Mouse (Mus musculus) kidney, adult 2 months (tissue): ENCODE results near the gene Tmem132c. TPM values are rescaled to one million over a fixed set of nuclear protein-coding genes. Genes with fewer than 3 reads are reported as not detected.

Source experiments
- DNase-seq: peaks from one replicate; pipeline ENCODE4 v3.0.0; 2021
- H3K27ac ChIP-seq: fragments of 200-500 bp; 2 replicates; pipeline ENCODE4 v1.5.1; 2012; ENCODE audit warnings: low read depth, low read length, control low read depth, inconsistent platforms; ENCODE audit not compliant: insufficient read depth
- H3K27me3 ChIP-seq: fragments of 200-500 bp; replicated peaks from 2 replicates; pipeline ENCODE4 v1.6.1; 2012; ENCODE audit warnings: mild to moderate bottlenecking, moderate library complexity, low read length, inconsistent platforms; ENCODE audit not compliant: control insufficient read depth, insufficient read depth
- H3K36me3 ChIP-seq: fragments of 200-500 bp; 2 replicates; pipeline ENCODE4 v1.6.1; 2012; ENCODE audit warnings: mild to moderate bottlenecking, moderate library complexity, low read length, inconsistent platforms; ENCODE audit not compliant: control insufficient read depth, insufficient read depth
- H3K4me1 ChIP-seq: fragments of 200-500 bp; 2 replicates; pipeline ENCODE4 v1.6.1; 2011; ENCODE audit warnings: low read length; ENCODE audit not compliant: control insufficient read depth, insufficient read depth
- H3K4me3 ChIP-seq: fragments of 200-500 bp; 2 replicates; pipeline ENCODE4 v1.5.1; 2011; ENCODE audit warnings: mild to moderate bottlenecking, low read depth, low read length, control low read depth; ENCODE audit not compliant: insufficient read depth
- CTCF ChIP-seq: fragments of 200-500 bp; conservative IDR thresholded peaks from 2 replicates; pipeline ENCODE4 v1.5.1; 2011; ENCODE audit warnings: low read depth, mild to moderate bottlenecking, control low read depth, low read length, moderate library complexity, mixed read lengths; ENCODE audit not compliant: insufficient read depth, insufficient read length
- POLR2A ChIP-seq: fragments of 200-500 bp; IDR thresholded peaks from one replicate; pipeline ENCODE4 v1.6.1; 2011; ENCODE audit warnings: low read depth, low read length, control low read depth
- WGBS: fragments of 180-500 bp; shearing (Covaris S2); methylation state at CpG from one replicate; pipeline ENCODE4 v1.1.7; 2018; 5-methylcytosine and 5-hydroxymethylcytosine counted together
- polyA plus RNA-seq: library from polyadenylated mRNA; depleted of rRNA; stranded (reverse); fragments of >200 nt; gene quantifications from 2 replicates; pipeline ENCODE4 v1.2.3, GENCODE M21; 2012

The Tmem132c gene
- polyA plus RNA-seq, 1 experiment: 0.17 TPM

- H3K36me3 ChIP-seq: no peaks in the 10 kb centered on the region
- WGBS: 71% methylated on average over 6 of the region's 6 CpGs
- no peak overlapping the region for H3K27ac ChIP-seq
- no peak overlapping the region for H3K4me3 ChIP-seq
- DNase-seq: no peak
- no peak for TF ChIP-seq POLR2A
- 0 out of 2 replicates have a peak, but pooled peaks have one; percentile 8 for TF ChIP-seq CTCF
- H3K27me3 ChIP-seq: no peaks in the 10 kb centered on the region
- H3K4me1 ChIP-seq: no peaks in the 10 kb centered on the region
Observed at GRCm38 (mm10) chr5:127505697-127506096, 264.1 kb downstream of the Tmem132c start.

GRCm38 (mm10) chr5:127511653-127512052 is 270.0 kb downstream of the Tmem132c start:
- 81% methylated on average over 6 of the region's 6 CpGs for WGBS
- no peak overlapping the region for H3K4me3 ChIP-seq
- no peaks in the 10 kb centered on the region for H3K36me3 ChIP-seq
- H3K27me3 ChIP-seq: no peaks in the 10 kb centered on the region
- TF ChIP-seq CTCF: no peak
- TF ChIP-seq POLR2A: no peak
- no peak overlapping the region for H3K27ac ChIP-seq
- H3K4me1 ChIP-seq: no peaks in the 10 kb centered on the region
- no peak for DNase-seq

GRCm38 (mm10) chr5:127515960-127516359 is 274.4 kb downstream of the Tmem132c start:
- H3K4me1 ChIP-seq: no peaks in the 10 kb centered on the region
- no peaks in the 10 kb centered on the region for H3K36me3 ChIP-seq
- no peaks in the 10 kb centered on the region for H3K27me3 ChIP-seq
- TF ChIP-seq CTCF (no peak), POLR2A (no peak)
- no peak for DNase-seq
- WGBS: 86% methylated on average over 9 of the region's 9 CpGs
- H3K4me3 ChIP-seq: no peak overlapping the region
- H3K27ac ChIP-seq: no peak overlapping the region

- H3K27ac ChIP-seq: no peak overlapping the region
- 54% methylated on average over 9 of the region's 9 CpGs for WGBS
Observed at GRCm38 (mm10) chr5:127522744-127523476, 281.3 kb downstream of the Tmem132c start.

GRCm38 (mm10) chr5:127527344-127527974 is 285.9 kb downstream of the Tmem132c start:
- Histone ChIP-seq H3K27me3 (no peaks in the 10 kb centered on the region), H3K27ac (no peak overlapping the region), H3K4me3 (no peak overlapping the region), H3K4me1 (no peaks in the 10 kb centered on the region), H3K36me3 (no peaks in the 10 kb centered on the region)
- 68% methylated on average over 10 of the region's 10 CpGs for WGBS
- TF ChIP-seq POLR2A (no peak), CTCF (no peak)
- DNase-seq: no peak

More at GRCm38 (mm10) chr5:127522744-127523476, 281.3 kb downstream of the Tmem132c start:
- H3K4me1 ChIP-seq: no peaks in the 10 kb centered on the region
- TF ChIP-seq POLR2A: no peak
- TF ChIP-seq CTCF: peak; percentile 60
- H3K36me3 ChIP-seq: no peaks in the 10 kb centered on the region
- no peaks in the 10 kb centered on the region for H3K27me3 ChIP-seq
- DNase-seq: peak; percentile 2
- H3K4me3 ChIP-seq: no peak overlapping the region

GRCm38 (mm10) chr5:127537508-127537907 is 295.9 kb downstream of the Tmem132c start:
- no peaks in the 10 kb centered on the region for H3K4me1 ChIP-seq
- TF ChIP-seq POLR2A: no peak
- no peak for TF ChIP-seq CTCF
- no peak for DNase-seq
- no peaks in the 10 kb centered on the region for H3K36me3 ChIP-seq
- 65% methylated on average over 2 of the region's 2 CpGs for WGBS
- no peak overlapping the region for H3K4me3 ChIP-seq
- no peak overlapping the region for H3K27ac ChIP-seq
- H3K27me3 ChIP-seq: no peaks in the 10 kb centered on the region

- 85% methylated on average over 5 of the region's 5 CpGs for WGBS
- no peaks in the 10 kb centered on the region for H3K27me3 ChIP-seq
- H3K4me1 ChIP-seq: no peaks in the 10 kb centered on the region
- no peaks in the 10 kb centered on the region for H3K36me3 ChIP-seq
- no peak for TF ChIP-seq POLR2A
- no peak for TF ChIP-seq CTCF
- H3K4me3 ChIP-seq: no peak overlapping the region
- no peak for DNase-seq
- no peak overlapping the region for H3K27ac ChIP-seq
Observed at GRCm38 (mm10) chr5:127546585-127546991, 305.0 kb downstream of the Tmem132c start.
